Mouse (Mus musculus): ENCODE data around the gene Kif2c. TPM values are rescaled to one million over a fixed set of nuclear protein-coding genes. Genes with fewer than 3 reads are reported as not detected.
A peak's percentile ranks its signal among the peaks of the same experiment; 100 is the strongest.

Gene Kif2c
- polyA plus RNA-seq, 1 experiment from 2014 or later = 77.5 TPM

- no peaks in the 10 kb centered on the region for H3K9me3 ChIP-seq (ENCODE audit: control insufficient read depth, low read length)
- H3K4me1 ChIP-seq (replicated peaks; ENCODE audit: control insufficient read depth, insufficient read depth, low read length) = no peaks in the 10 kb centered on the region
- ATAC-seq (ENCODE audit: low FRiP score) (no peak), DNase-seq (ENCODE audit: low spot score) (no peak)
- no peak overlapping the region for H3K9ac ChIP-seq (ENCODE audit: low read depth, low read length)
- no peaks in the 10 kb centered on the region for H3K36me3 ChIP-seq (ENCODE audit: control insufficient read depth, insufficient read depth, low read length)
- H3K4me2 ChIP-seq (replicated peaks; ENCODE audit: low read depth, low read length) = no peak overlapping the region
- 88% methylated on average over 9 of the region's 9 CpGs for WGBS
- no peaks in the 10 kb centered on the region for H3K27me3 ChIP-seq (ENCODE audit: control insufficient read depth, insufficient read depth, low read length)
- H3K27ac ChIP-seq (ENCODE audit: low read depth, low read length) = no peak overlapping the region
- no peak overlapping the region for H3K4me3 ChIP-seq (ENCODE audit: low read depth, low read length)
These were observed 38.5 kb upstream of the Kif2c start for GRCm38 (mm10) chr4:117220741-117221515.

- no peak overlapping the region for H3K4me3 ChIP-seq (ENCODE audit: low read depth, low read length)
- no peak overlapping the region for H3K27ac ChIP-seq (ENCODE audit: low read depth, low read length)
- H3K27me3 ChIP-seq (ENCODE audit: control insufficient read depth, insufficient read depth, low read length) = no peaks in the 10 kb centered on the region
- no peaks in the 10 kb centered on the region for H3K36me3 ChIP-seq (ENCODE audit: control insufficient read depth, insufficient read depth, low read length)
- DNase-seq (ENCODE audit: low spot score) = peak; percentile 79
- no peaks in the 10 kb centered on the region for H3K9me3 ChIP-seq (ENCODE audit: control insufficient read depth, low read length)
- ATAC-seq (ENCODE audit: low FRiP score) = no peak
- 44% methylated on average over 10 of the region's 10 CpGs for whole genome bisulfite sequencing
- H3K4me2 ChIP-seq (replicated peaks; ENCODE audit: low read depth, low read length) = no peak overlapping the region
- no peak overlapping the region for H3K9ac ChIP-seq (ENCODE audit: low read depth, low read length)
- no peaks in the 10 kb centered on the region for H3K4me1 ChIP-seq (replicated peaks; ENCODE audit: control insufficient read depth, insufficient read depth, low read length)
These were observed 36.2 kb upstream of the Kif2c start for GRCm38 (mm10) chr4:117218517-117219219.

GRCm38 (mm10) chr4:117217029-117217428 lies 34.6 kb upstream of the Kif2c start:
- Histone ChIP-seq H3K9ac (ENCODE audit: low read depth, low read length) (no peak overlapping the region), H3K9me3 (ENCODE audit: control insufficient read depth, low read length) (no peaks in the 10 kb centered on the region), H3K4me1 (replicated peaks; ENCODE audit: control insufficient read depth, insufficient read depth, low read length) (no peaks in the 10 kb centered on the region), H3K36me3 (ENCODE audit: control insufficient read depth, insufficient read depth, low read length) (no peaks in the 10 kb centered on the region), H3K4me3 (ENCODE audit: low read depth, low read length) (no peak overlapping the region), H3K27ac (ENCODE audit: low read depth, low read length) (no peak overlapping the region), H3K4me2 (replicated peaks; ENCODE audit: low read depth, low read length) (no peak overlapping the region), H3K27me3 (ENCODE audit: control insufficient read depth, insufficient read depth, low read length) (no peaks in the 10 kb centered on the region)
- DNase-seq (ENCODE audit: low spot score) (no peak), ATAC-seq (ENCODE audit: low FRiP score) (no peak)
- WGBS = 82% methylated on average over 5 of the region's 5 CpGs

- Histone ChIP-seq H3K27me3 (ENCODE audit: control insufficient read depth, insufficient read depth, low read length) (no peaks in the 10 kb centered on the region), H3K9me3 (ENCODE audit: control insufficient read depth, low read length) (no peaks in the 10 kb centered on the region), H3K4me2 (replicated peaks; ENCODE audit: low read depth, low read length) (no peak overlapping the region), H3K36me3 (ENCODE audit: control insufficient read depth, insufficient read depth, low read length) (no peaks in the 10 kb centered on the region), H3K4me1 (replicated peaks; ENCODE audit: control insufficient read depth, insufficient read depth, low read length) (no peaks in the 10 kb centered on the region), H3K9ac (ENCODE audit: low read depth, low read length) (no peak overlapping the region), H3K27ac (ENCODE audit: low read depth, low read length) (no peak overlapping the region), H3K4me3 (ENCODE audit: low read depth, low read length) (no peak overlapping the region)
- DNase-seq (ENCODE audit: low spot score) (no peak), ATAC-seq (ENCODE audit: low FRiP score) (no peak)
- 89% methylated on average over 6 of the region's 6 CpGs for WGBS
These were observed 31.8 kb upstream of the Kif2c start for GRCm38 (mm10) chr4:117214250-117214649.

GRCm38 (mm10) chr4:117210147-117211074 lies 28.0 kb upstream of the Kif2c start:
- DNase-seq (ENCODE audit: low spot score) = peak; percentile 90
- no peaks in the 10 kb centered on the region for H3K27me3 ChIP-seq (ENCODE audit: control insufficient read depth, insufficient read depth, low read length)
- 2% methylated on average over 20 of the region's 20 CpGs for WGBS
- 0 out of 2 replicates have a peak overlapping the region, but pooled peaks have one; percentile 17 for H3K27ac ChIP-seq (ENCODE audit: low read depth, low read length)
- H3K4me1 ChIP-seq (replicated peaks; ENCODE audit: control insufficient read depth, insufficient read depth, low read length) = no peaks in the 10 kb centered on the region
- no peak overlapping the region for H3K9ac ChIP-seq (ENCODE audit: low read depth, low read length)
- no peaks in the 10 kb centered on the region for H3K36me3 ChIP-seq (ENCODE audit: control insufficient read depth, insufficient read depth, low read length)
- peak; percentile 71; the same call in 1 of the 2 replicates for ATAC-seq (ENCODE audit: low FRiP score)
- no peaks in the 10 kb centered on the region for H3K9me3 ChIP-seq (ENCODE audit: control insufficient read depth, low read length)
- H3K4me3 ChIP-seq (ENCODE audit: low read depth, low read length) = no peak overlapping the region
- H3K4me2 ChIP-seq (replicated peaks; ENCODE audit: low read depth, low read length) = no peak overlapping the region

GRCm38 (mm10) chr4:117209592-117209991 lies 27.2 kb upstream of the Kif2c start:
- WGBS = 89% methylated on average over 6 of the region's 6 CpGs
- Histone ChIP-seq H3K27me3 (ENCODE audit: control insufficient read depth, insufficient read depth, low read length) (no peaks in the 10 kb centered on the region), H3K27ac (ENCODE audit: low read depth, low read length) (no peak overlapping the region), H3K9me3 (ENCODE audit: control insufficient read depth, low read length) (no peaks in the 10 kb centered on the region), H3K36me3 (ENCODE audit: control insufficient read depth, insufficient read depth, low read length) (no peaks in the 10 kb centered on the region), H3K4me1 (replicated peaks; ENCODE audit: control insufficient read depth, insufficient read depth, low read length) (no peaks in the 10 kb centered on the region), H3K4me2 (replicated peaks; ENCODE audit: low read depth, low read length) (no peak overlapping the region), H3K9ac (ENCODE audit: low read depth, low read length) (no peak overlapping the region), H3K4me3 (ENCODE audit: low read depth, low read length) (no peak overlapping the region)
- ATAC-seq (ENCODE audit: low FRiP score) (no peak), DNase-seq (ENCODE audit: low spot score) (no peak)

- WGBS = 59% methylated on average over 4 of the region's 4 CpGs
- H3K4me2 ChIP-seq (replicated peaks; ENCODE audit: low read depth, low read length) = no peak overlapping the region
- no peaks in the 10 kb centered on the region for H3K4me1 ChIP-seq (replicated peaks; ENCODE audit: control insufficient read depth, insufficient read depth, low read length)
- ATAC-seq (ENCODE audit: low FRiP score) (no peak), DNase-seq (ENCODE audit: low spot score) (no peak)
- no peaks in the 10 kb centered on the region for H3K36me3 ChIP-seq (ENCODE audit: control insufficient read depth, insufficient read depth, low read length)
- H3K27me3 ChIP-seq (ENCODE audit: control insufficient read depth, insufficient read depth, low read length) = no peaks in the 10 kb centered on the region
- no peak overlapping the region for H3K4me3 ChIP-seq (ENCODE audit: low read depth, low read length)
- H3K27ac ChIP-seq (ENCODE audit: low read depth, low read length) = no peak overlapping the region
- no peaks in the 10 kb centered on the region for H3K9me3 ChIP-seq (ENCODE audit: control insufficient read depth, low read length)
- H3K9ac ChIP-seq (ENCODE audit: low read depth, low read length) = no peak overlapping the region
These were observed 20.5 kb upstream of the Kif2c start for GRCm38 (mm10) chr4:117202992-117203354.

Measured in hindbrain, embryonic 11.5 days (tissue).